Mouse (Mus musculus) kidney, embryonic 15.5 days (tissue): Measurements from ENCODE around the gene Arhgef39. TPM values are rescaled to one million over a fixed set of nuclear protein-coding genes. Genes with fewer than 3 reads are reported as not detected.

Experiments used
- ATAC-seq: fragments of 200-750 bp; cut with Nextera tagmentation; replicated peaks from 2 replicates; pipeline ENCODE4 v1.8.0; 2017; ENCODE audit warnings: moderate TSS enrichment; ENCODE audit not compliant: low FRiP score
- H3K27ac ChIP-seq: fragments of 300-500 bp; sonication (generic); 2 replicates; pipeline ENCODE4 v1.5.1; 2015; ENCODE audit warnings: mild to moderate bottlenecking, inconsistent platforms
- H3K27me3 ChIP-seq: fragments of 300-500 bp; sonication (generic); 2 replicates; pipeline ENCODE4 v1.6.1; 2015; ENCODE audit warnings: inconsistent platforms
- H3K36me3 ChIP-seq: fragments of 300-500 bp; sonication (generic); 2 replicates; pipeline ENCODE4 v1.6.1; 2015; ENCODE audit warnings: inconsistent platforms
- H3K4me1 ChIP-seq: fragments of 300-500 bp; sonication (generic); 2 replicates; pipeline ENCODE4 v1.6.1; 2015; ENCODE audit warnings: inconsistent platforms
- H3K4me2 ChIP-seq: fragments of 300-500 bp; sonication (generic); 2 replicates; pipeline ENCODE4 v1.6.1; 2015; ENCODE audit warnings: moderate library complexity, mild to moderate bottlenecking, inconsistent platforms
- H3K4me3 ChIP-seq: fragments of 300-500 bp; sonication (generic); replicated peaks from 2 replicates; pipeline ENCODE4 v1.5.1; 2015; ENCODE audit warnings: mild to moderate bottlenecking, inconsistent platforms
- H3K9ac ChIP-seq: fragments of 300-500 bp; sonication (generic); 2 replicates; pipeline ENCODE4 v1.6.1; 2015; ENCODE audit warnings: mild to moderate bottlenecking, inconsistent platforms
- H3K9me3 ChIP-seq: fragments of 300-500 bp; sonication (generic); replicated peaks from 2 replicates; pipeline ENCODE4 v1.6.1; 2016; ENCODE audit warnings: inconsistent platforms
- WGBS: fragments of 180-500 bp; shearing (Covaris S2); methylation state at CpG from one replicate; pipeline ENCODE4 v1.1.7; 2015; ENCODE audit warnings: mixed read lengths; 5-methylcytosine and 5-hydroxymethylcytosine counted together
- polyA plus RNA-seq: library from polyadenylated mRNA; unstranded; fragments of >200 nt; fragmentation: Nextera tagmentation; extraction: Ambion mirVana; gene quantifications from 2 replicates; pipeline ENCODE4 v1.2.1, GENCODE M21; 2015

The Arhgef39 gene
- polyA plus RNA-seq, 1 experiment from 2014 or later: 45.3 TPM

DNA sequence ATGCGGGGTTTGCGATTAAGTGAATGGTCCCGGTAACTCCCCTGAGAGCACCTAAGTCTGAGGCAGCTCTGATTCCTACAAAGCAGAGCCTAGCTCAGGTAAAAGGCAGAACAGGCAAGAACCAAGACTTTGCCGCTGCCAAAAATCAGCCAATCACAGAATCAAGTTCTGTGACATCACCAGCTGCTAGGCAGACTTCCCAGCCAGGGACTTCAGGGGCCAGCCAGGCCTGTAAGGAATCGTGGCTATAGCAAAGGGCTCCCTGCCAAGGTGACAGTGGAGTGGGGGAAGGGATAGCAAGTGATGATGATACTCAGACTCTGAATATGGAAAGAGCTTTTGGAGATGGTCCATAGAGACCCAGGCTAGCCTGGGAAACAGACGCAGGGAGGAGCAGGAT is 20.5 kb upstream of the Arhgef39 start:
- Histone ChIP-seq H3K4me2 (peak overlapping the region; percentile 88), H3K4me3 (peak overlapping the region; percentile 27), H3K27ac (peak overlapping the region; percentile 83; the same call in 1 of the 2 replicates), H3K4me1 (peaks cover 62% of the 10 kb centered on the region), H3K36me3 (peaks cover 30% of the 10 kb centered on the region), H3K9ac (peak overlapping the region; percentile 19; the same call in 1 of the 2 replicates), H3K9me3 (no peaks in the 10 kb centered on the region), H3K27me3 (peaks cover 39% of the 10 kb centered on the region)
- WGBS: 11% methylated on average over 6 of the region's 6 CpGs
- ATAC-seq: peak; percentile 26; the same call in 1 of the 2 replicates

DNA sequence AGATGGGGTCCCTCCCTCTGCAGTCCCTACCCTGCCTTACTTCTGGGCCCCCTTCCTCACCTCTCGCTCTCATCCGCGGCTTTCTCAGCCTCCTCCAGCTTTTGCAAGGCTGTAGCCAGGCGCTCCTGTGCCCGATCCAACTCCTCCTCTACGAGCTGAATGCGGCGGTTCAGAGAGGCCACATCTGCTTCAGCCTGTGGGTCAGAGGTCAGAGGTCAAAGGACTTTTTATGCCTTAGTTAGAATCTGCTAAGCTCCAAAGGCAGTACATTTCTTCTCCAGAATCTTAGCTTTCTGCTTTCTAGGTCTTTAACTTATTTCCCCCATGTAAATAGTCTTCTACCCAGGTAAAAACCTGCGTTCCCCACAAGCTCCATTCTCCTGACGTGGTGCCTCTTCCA is 20.1 kb upstream of the Arhgef39 start:
- H3K4me2 ChIP-seq: peak overlapping the region; percentile 88
- no peaks in the 10 kb centered on the region for H3K9me3 ChIP-seq
- 19% methylated on average over 10 of the region's 10 CpGs for WGBS
- peaks cover 30% of the 10 kb centered on the region for H3K36me3 ChIP-seq
- no peak overlapping the region for H3K27ac ChIP-seq
- no peak for ATAC-seq
- peak overlapping the region; percentile 27 for H3K4me3 ChIP-seq
- peaks cover 60% of the 10 kb centered on the region for H3K4me1 ChIP-seq
- H3K27me3 ChIP-seq: peaks cover 35% of the 10 kb centered on the region
- H3K9ac ChIP-seq: peak overlapping the region; percentile 19; the same call in 1 of the 2 replicates

DNA sequence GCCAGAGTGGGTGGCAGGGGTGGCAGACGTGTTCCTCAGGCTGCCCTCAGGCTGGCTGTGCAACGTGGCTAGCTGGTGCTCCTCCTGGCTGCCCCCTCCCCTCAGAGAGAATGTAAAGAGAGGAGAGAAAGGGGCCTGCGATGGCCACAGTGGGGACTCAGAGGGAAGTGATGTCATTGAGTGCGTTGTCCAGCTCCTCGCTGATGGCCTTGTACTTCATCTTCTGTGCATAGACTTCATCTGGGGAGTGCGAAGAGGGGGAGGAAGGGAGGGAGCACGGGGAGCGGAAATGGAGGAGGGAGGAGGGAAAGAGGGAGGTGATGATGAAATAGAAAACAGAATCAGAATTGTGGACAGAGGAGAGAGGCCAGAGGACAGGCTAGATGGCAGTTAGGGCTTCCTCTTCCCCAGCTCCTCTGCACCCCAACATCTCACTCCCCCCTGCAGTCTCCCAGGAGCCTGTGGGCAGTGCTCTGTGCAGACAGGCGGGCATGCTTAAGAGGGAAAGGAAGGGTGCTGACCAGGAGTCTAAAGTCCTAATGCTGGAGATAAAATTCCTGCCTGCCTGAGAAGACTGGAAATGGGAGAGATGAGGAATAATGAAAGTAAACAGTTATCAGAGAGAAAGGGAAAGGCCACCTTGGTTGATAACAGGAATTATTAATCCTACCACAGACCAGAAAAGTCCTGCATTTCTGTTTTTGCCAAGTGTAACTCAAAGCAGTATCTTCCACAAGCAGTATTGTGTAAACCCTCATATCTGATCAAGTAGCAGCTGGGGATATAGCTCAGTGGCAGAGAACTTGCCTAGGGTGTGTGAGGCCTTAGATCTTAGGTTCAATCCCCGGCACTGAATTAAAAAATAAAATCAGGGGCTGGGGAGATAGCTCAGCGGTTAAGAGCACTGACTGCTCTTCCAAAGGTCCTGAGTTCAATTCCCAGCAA is 16.5 kb upstream of the Arhgef39 start:
- Histone ChIP-seq H3K9me3 (no peaks in the 10 kb centered on the region), H3K4me2 (no peak overlapping the region), H3K36me3 (peaks cover 30% of the 10 kb centered on the region), H3K9ac (no peak overlapping the region), H3K27me3 (peaks cover 9% of the 10 kb centered on the region; the same call in 1 of the 2 replicates), H3K27ac (no peak overlapping the region), H3K4me1 (peaks cover 25% of the 10 kb centered on the region), H3K4me3 (no peak overlapping the region)
- 70% methylated on average over 11 of the region's 11 CpGs for WGBS
- ATAC-seq: no peak

DNA sequence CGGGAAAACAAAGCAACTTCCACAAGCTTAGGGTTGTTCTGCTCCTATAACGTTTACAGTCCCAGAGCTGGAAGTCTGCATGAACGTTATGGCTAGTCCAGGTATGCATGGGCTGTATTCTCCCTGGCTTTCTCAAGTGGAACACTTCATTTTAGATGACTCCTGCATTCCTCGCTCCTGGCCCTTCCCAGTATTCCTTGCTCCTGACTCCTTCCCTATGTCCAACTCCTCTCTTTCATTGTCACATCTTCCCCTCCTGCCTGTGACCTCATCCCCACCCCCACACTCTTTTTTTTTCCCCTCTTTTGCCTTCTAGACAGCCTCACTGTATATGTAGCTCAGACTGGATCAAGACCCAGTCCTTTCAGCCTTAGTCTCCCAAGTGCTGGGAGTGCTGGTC is 14.3 kb upstream of the Arhgef39 start:
- no peak overlapping the region for H3K4me2 ChIP-seq
- peaks cover 26% of the 10 kb centered on the region for H3K36me3 ChIP-seq
- no peak overlapping the region for H3K9ac ChIP-seq
- peaks cover 10% of the 10 kb centered on the region for H3K4me1 ChIP-seq
- H3K27me3 ChIP-seq: 0 out of 2 replicates have a peak, but pooled peaks cover 1% of the 10 kb centered on the region
- WGBS: 68% methylated on average over 4 of the region's 4 CpGs
- no peak overlapping the region for H3K4me3 ChIP-seq
- H3K9me3 ChIP-seq: no peaks in the 10 kb centered on the region
- ATAC-seq: no peak
- H3K27ac ChIP-seq: no peak overlapping the region

DNA sequence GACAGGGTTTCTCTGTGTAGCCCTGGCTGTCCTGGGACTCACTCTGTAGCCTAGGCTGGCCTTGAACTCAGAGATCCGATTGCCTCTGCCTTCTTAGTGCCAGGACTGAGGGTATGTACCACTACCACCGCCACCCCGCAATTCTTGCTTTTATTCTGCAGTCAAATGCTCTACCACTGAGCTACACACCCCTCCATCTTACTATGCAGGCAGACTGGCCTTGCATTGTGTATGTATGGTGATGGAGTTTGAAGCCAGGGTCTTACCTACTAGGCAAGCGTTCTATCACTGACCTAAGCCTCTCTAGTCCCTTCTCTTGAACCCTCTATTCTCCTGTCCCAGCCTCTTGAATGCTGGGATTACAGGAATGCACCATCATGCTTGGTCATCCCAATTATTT is 13.8 kb upstream of the Arhgef39 start:
- H3K27me3 ChIP-seq: no peaks in the 10 kb centered on the region
- 85% methylated on average over 4 of the region's 4 CpGs for WGBS
- H3K4me1 ChIP-seq: peaks cover 12% of the 10 kb centered on the region
- peaks cover 25% of the 10 kb centered on the region for H3K36me3 ChIP-seq
- H3K4me2 ChIP-seq: no peak overlapping the region
- H3K9me3 ChIP-seq: no peaks in the 10 kb centered on the region
- no peak overlapping the region for H3K9ac ChIP-seq
- no peak for ATAC-seq
- no peak overlapping the region for H3K27ac ChIP-seq
- no peak overlapping the region for H3K4me3 ChIP-seq

DNA sequence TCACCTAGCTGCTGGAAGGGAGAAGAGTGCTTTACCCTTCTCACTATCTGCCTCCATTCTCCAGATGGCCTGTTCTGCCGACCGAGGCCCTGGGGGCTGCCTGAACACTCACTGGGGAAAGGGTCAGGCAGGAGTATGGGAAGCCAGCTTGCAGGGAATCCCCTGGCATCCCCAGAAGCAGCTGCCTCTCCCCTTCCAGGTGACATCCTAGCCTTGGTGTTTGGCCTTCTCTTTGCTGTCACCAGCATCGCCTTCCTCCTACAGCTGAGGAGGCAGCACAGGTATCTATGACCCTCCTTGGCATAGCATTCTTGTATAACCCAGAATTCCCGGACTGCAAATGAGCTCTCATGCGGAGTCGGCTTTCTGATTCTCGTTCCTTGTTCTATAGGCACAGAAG is 13.2 kb upstream of the Arhgef39 start:
- no peak overlapping the region for H3K4me2 ChIP-seq
- 0 out of 2 replicates have a peak, but pooled peaks cover 2% of the 10 kb centered on the region for H3K27me3 ChIP-seq
- no peak for ATAC-seq
- no peak overlapping the region for H3K4me3 ChIP-seq
- no peak overlapping the region for H3K27ac ChIP-seq
- H3K9me3 ChIP-seq: no peaks in the 10 kb centered on the region
- no peak overlapping the region for H3K9ac ChIP-seq
- WGBS: 54% methylated on average over 7 of the region's 7 CpGs
- H3K36me3 ChIP-seq: peaks cover 19% of the 10 kb centered on the region
- peaks cover 19% of the 10 kb centered on the region for H3K4me1 ChIP-seq

DNA sequence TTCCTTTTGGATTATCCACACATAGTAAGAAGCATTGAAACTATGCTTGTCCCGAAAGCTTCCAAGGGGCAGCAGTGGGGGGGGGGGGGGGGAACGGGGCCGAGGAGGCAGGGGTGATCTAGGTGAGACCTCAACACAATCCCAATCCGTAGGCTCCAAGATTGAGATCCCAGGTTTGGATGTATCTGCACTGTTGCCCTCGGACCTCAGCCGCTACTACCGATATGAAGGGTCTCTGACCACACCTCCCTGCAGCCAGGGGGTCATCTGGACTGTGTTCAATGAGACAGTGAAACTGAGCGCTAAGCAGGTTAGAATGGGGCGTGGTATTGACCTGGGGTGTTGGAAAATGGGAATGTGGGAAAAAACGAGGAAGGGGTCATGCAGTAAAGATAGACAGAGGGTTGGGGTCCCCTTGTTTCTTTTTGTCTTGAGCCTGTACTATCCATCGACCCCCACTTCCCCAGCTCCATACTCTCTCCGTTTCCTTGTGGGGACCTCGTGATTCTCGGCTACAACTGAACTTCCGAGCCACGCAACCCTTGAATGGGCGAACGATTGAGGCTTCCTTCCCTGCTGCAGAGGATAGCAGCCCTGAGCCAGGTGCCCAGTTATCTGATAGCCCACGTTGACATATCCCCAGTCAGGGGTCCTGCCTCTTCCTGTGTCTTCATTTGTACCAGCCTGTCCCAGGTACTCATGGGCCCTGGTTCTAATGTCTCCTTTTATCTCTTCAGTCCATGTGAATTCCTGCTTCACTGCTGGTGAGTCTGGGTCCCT is 12.4 kb upstream of the Arhgef39 start:
- 77% methylated on average over 19 of the region's 19 CpGs for WGBS
- no peaks in the 10 kb centered on the region for H3K9me3 ChIP-seq
- H3K27me3 ChIP-seq: peaks cover 8% of the 10 kb centered on the region; the same call in 1 of the 2 replicates
- ATAC-seq: no peak
- H3K4me1 ChIP-seq: peaks cover 19% of the 10 kb centered on the region
- no peak overlapping the region for H3K4me3 ChIP-seq
- peaks cover 11% of the 10 kb centered on the region for H3K36me3 ChIP-seq
- H3K9ac ChIP-seq: no peak overlapping the region
- H3K27ac ChIP-seq: no peak overlapping the region
- H3K4me2 ChIP-seq: no peak overlapping the region

DNA sequence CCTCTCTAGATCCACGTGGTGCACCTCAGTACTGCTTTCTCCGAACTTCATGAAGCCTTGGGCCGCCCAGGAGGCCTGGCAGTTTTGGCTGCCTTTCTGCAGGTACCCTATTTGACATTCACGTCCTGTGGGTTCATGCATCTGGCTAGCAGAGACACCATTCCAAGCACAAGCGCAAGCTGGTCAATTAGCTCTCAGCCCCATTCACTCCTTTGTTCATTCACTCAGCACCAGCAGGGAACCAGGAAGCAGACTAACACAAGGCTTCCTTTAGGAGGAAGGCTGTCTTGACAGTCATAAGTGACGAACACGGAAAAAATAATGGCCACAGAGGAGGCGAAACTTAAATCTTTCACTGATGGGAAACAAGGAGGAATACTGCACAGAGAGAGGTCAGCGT is 9.6 kb upstream of the Arhgef39 start:
- peak overlapping the region; percentile 5; the same call in 1 of the 2 replicates for H3K9ac ChIP-seq
- 0 out of 2 replicates have a peak overlapping the region, but pooled peaks have one; percentile 19 for H3K27ac ChIP-seq
- H3K27me3 ChIP-seq: peaks cover 9% of the 10 kb centered on the region; the same call in 1 of the 2 replicates
- peak overlapping the region; percentile 76 for H3K4me2 ChIP-seq
- no peak for ATAC-seq
- no peaks in the 10 kb centered on the region for H3K36me3 ChIP-seq
- 31% methylated on average over 9 of the region's 9 CpGs for WGBS
- H3K9me3 ChIP-seq: no peaks in the 10 kb centered on the region
- peak overlapping the region; percentile 50 for H3K4me3 ChIP-seq
- H3K4me1 ChIP-seq: peaks cover 19% of the 10 kb centered on the region

DNA sequence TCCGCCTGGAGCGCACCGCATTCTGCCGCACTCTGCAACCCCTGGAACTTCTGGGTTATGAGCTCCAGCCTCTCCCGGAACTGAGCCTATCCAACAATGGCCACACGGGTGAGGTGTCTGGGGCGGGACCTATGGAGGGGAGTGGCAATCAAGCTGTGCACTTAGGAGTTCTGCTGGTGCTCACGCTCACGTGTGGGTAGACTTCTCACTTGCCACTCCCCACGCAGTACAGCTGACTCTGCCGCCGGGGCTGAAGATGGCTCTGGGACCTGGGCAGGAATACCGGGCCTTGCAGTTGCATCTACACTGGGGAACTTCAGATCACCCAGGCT is 9.1 kb upstream of the Arhgef39 start:
- peak; percentile 70 for ATAC-seq
- 0 out of 2 replicates have a peak overlapping the region, but pooled peaks have one; percentile 19 for H3K27ac ChIP-seq
- peak overlapping the region; percentile 42 for H3K9ac ChIP-seq
- H3K4me3 ChIP-seq: peak overlapping the region; percentile 50
- peaks cover 9% of the 10 kb centered on the region; the same call in 1 of the 2 replicates for H3K27me3 ChIP-seq
- 3% methylated on average over 13 of the region's 13 CpGs for WGBS
- peaks cover 19% of the 10 kb centered on the region for H3K4me1 ChIP-seq
- H3K9me3 ChIP-seq: no peaks in the 10 kb centered on the region
- no peaks in the 10 kb centered on the region for H3K36me3 ChIP-seq
- peak overlapping the region; percentile 76 for H3K4me2 ChIP-seq

DNA sequence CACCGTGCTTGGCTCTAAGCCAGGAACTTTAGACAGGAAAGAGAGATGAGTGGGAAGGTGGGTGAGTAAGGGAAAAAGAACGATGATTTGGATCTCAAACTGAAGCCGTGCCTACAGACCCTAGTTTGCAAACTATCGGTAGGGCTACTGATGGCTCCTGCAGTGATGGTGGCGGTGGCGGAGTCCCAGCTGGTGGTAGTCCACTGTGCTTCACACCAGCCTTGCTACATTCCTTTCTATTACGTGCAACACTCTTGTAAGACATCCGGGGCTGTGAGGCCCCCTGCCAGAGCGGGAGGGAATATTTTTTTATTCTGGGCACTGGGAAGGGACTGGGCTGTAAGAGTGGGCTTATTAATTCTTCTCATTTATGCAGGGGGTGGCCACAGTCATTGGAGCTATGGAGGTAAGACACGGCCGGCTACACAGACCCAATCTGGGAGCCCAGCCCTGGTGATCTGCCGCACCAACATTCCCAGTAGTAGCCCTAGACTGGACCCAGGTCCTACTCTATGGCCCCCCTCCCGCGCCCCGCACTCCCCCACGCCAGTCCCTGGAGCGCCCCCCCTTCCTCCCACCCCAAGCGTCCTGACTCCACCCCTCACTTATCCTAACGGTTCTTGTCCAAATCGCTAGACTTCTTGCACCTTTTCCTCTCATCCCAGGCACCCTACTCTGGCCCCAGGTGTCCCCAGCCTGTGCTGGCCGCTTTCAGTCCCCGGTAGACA is 8.6 kb upstream of the Arhgef39 start:
- Histone ChIP-seq H3K4me3 (peak overlapping the region; percentile 50), H3K9ac (peak overlapping the region; percentile 42), H3K27ac (no peak overlapping the region), H3K4me1 (peaks cover 19% of the 10 kb centered on the region), H3K9me3 (no peaks in the 10 kb centered on the region), H3K36me3 (no peaks in the 10 kb centered on the region), H3K4me2 (peak overlapping the region; percentile 76), H3K27me3 (peaks cover 9% of the 10 kb centered on the region; the same call in 1 of the 2 replicates)
- peak; percentile 44 for ATAC-seq
- WGBS: 6% methylated on average over 22 of the region's 22 CpGs

DNA sequence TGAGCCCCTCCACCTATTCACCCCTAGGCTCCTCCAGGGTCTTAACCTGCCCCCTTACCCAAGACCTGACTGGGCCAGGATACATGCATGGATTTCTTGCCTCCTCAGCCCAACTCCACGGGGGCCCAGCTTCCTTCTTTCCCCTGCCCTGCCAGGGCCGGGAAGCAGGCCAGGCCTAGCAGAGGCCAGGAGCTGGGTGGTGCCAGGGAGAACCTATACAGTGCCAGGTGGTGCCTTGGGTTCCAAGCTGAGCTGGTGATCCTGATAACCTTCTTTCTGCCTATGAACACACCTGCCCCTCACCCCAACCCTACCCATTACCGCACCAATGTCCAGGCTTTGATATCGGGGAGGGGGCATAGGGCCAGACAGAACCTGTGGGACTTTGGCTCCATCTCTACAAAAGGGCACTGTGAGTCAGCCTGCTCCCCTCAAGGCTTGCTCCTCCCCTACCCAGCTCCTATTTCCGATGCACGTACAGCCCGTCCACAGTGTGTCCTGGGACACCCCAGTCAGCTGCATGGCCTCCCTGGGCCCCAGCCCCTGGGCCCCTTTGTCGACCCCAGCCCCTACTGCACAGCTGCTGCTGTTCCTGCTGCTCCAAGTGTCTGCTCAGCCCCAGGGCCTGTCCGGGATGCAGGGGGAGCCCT is 7.2 kb upstream of the Arhgef39 start, which contains the start of gene Car9:
Gene Car9 (plus strand): TSS at position 431 of the 650 bp plus-strand sequence.
- Histone ChIP-seq H3K27me3 (peaks cover 9% of the 10 kb centered on the region; the same call in 1 of the 2 replicates), H3K4me2 (peak within 1 kb of the TSS; percentile 76), H3K9me3 (no peaks in the 10 kb centered on the region), H3K4me3 (peak within 1 kb of the TSS; percentile 50), H3K9ac (no peak within 1 kb of the TSS), H3K36me3 (no peaks in the 10 kb centered on the region), H3K4me1 (peaks cover 19% of the 10 kb centered on the region), H3K27ac (no peak within 1 kb of the TSS)
- 0 out of 2 replicates have a peak, but pooled peaks have one; percentile 19 for ATAC-seq
- WGBS: 53% methylated on average over 9 of the region's 9 CpGs
